Mouse (Mus musculus) layer of hippocampus, adult 2 months (tissue): ENCODE measurements around the gene Lpin2. TPM values are rescaled to one million over a fixed set of nuclear protein-coding genes. Genes with fewer than 3 reads are reported as not detected.
A peak's percentile ranks its signal among the peaks of the same experiment; 100 is the strongest.

Experiments
- DNase-seq, 2 experiments: peaks; one replicate each; pipeline ENCODE4 v3.0.0; 2022; ENCODE audit warnings: low spot score in 2 of 2
- H3K27ac ChIP-seq: fragments of 200-600 bp; 2 replicates; pipeline ENCODE4 v1.8.1; 2022
- H3K4me3 ChIP-seq: fragments of 200-600 bp; 2 replicates; pipeline ENCODE4 v1.8.1; 2022; ENCODE audit warnings: mild to moderate bottlenecking
- CTCF ChIP-seq: fragments of 200-600 bp; conservative IDR thresholded peaks from 2 replicates; pipeline ENCODE4 v1.8.1; 2022; ENCODE audit warnings: antibody characterized with exemption, mild to moderate bottlenecking, moderate library complexity
- total RNA-seq, 2 experiments: library from RNA; stranded (reverse); gene quantifications; 2 replicates each; pipeline ENCODE4 v1.2.3; 2021

Lpin2 gene
- total RNA-seq, 2 experiments from 2014 or later = 95.8 to 109 TPM

DNA sequence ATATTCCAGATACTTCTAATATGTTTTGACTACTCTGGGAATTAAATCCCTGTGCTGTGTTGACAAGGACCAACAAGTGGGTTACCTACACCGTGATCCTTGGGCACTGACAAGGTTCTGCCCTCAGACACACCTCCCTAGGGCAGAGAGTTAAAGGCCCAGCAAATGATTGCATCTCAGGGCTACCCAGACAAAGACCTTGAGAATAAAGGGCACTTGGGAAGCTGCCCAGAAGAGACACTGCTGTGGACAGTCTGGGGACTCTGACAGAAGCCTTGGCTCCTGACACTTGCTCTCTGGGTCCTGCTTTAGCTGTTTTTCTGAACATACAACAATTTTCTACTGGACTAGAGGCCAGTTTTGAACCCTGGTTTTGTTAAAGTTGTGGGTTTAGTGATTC, 27.1 kb upstream of the Lpin2 start:
- DNase-seq = no peak
- Histone ChIP-seq H3K27ac (no peak overlapping the region), H3K4me3 (no peak overlapping the region)
- TF ChIP-seq CTCF = no peak

DNA sequence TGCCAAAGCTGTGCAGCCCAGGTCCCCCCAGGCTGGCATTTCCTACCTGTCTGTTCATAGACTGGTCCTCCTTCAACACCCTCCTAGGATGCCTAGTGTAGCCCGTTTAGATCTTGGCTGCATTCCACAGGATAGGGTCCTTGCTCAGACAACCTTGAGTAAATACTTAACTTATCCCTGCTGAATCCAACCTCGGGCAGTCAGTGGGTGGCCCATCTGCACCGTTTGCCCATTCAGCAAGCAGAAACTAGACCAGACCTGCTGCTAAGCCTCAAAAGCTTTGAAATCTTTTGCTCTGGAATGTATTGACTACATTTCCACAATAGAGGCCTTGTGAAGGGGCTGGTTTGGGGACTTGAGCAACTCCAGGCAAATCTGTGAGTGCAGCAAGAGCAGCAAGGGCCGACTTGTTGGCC, 23.2 kb upstream of the Lpin2 start:
- Histone ChIP-seq H3K27ac (peak overlapping the region; percentile 37; the same call in 1 of the 2 replicates), H3K4me3 (no peak overlapping the region)
- no peak for TF ChIP-seq CTCF
- no peak for DNase-seq

DNA sequence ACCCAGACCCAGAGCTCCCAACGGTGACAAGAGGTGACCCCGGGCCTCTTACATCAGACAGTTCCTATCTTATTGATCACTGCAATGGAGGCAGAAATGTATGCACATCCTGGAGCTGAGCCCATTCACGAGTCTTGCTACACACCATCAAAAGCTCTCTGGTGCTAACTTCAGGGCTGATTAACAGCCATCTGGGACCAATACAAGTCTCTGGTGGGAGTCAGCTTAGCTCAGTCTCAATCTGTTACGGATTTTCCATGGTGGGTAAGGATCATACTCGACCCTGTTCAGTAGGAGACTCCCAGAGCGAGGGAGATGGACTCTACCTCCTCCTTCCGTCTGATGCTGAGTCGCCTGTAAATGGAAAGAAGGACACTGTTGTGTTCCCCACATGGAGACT, 22.6 kb upstream of the Lpin2 start:
- peak in 1 of 2 experiments; percentile 19 for DNase-seq
- peak overlapping the region; percentile 37; the same call in 1 of the 2 replicates for H3K27ac ChIP-seq
- TF ChIP-seq CTCF = no peak
- no peak overlapping the region for H3K4me3 ChIP-seq

DNA sequence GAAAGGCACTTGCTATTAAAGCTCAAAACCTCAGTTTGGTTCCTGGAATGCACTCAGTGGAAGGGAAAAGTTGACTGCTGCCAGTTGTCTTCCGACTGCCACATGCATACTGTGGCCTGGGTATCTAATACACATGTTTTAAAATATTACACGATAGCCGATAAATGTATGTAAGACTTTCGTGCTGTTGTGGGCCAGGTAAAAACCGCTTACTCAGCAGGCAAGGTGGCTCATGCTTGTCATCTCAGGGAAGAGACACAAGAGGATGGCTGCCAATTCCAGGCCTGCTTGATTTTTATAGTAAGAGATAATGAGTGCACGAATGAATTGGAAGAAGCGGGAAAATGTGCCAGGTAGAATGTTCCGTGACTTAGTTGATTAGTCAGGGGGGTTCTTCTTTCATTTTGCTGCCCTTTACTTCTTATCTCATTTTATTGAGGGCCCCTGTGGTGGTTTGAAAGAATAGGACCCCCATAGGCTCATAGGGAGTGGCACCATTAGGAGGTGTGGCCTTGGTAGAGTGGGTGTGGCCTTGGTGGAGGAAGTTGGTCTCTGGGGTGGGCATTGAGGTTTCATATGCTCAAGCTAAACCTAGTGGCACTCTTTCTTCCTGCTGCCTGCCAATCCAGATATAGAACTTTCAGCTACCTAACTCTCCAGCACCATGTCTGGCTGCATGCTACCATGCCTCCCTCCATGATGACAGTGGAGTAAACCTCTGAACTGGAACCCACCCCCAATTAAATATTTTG, 21.9 kb upstream of the Lpin2 start:
- Histone ChIP-seq H3K27ac (no peak overlapping the region), H3K4me3 (no peak overlapping the region)
- DNase-seq = no peak
- no peak for TF ChIP-seq CTCF

DNA sequence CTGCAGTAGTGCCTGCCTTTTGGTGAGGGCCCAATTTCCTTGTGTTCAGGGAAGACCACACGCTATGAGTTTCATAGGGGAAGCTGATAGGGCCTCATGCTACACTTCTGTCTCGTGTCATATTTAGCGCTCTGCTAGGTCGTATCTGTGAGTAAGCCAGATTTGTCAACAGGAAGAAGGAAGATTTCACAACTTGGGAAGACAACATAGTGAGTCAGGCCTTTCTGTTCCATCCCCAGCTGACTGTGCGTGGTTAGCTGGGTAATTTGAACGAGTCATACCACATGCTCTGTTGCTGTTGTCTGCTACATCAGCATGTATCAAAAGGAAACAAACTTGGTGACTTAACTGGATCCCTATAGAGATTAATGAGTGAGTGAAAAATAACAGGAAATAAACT, 17.4 kb upstream of the Lpin2 start:
- peak in 1 of 2 experiments; percentile 69 for DNase-seq
- TF ChIP-seq CTCF = no peak
- Histone ChIP-seq H3K4me3 (no peak overlapping the region), H3K27ac (peak overlapping the region; percentile 53; the same call in 1 of the 2 replicates)

DNA sequence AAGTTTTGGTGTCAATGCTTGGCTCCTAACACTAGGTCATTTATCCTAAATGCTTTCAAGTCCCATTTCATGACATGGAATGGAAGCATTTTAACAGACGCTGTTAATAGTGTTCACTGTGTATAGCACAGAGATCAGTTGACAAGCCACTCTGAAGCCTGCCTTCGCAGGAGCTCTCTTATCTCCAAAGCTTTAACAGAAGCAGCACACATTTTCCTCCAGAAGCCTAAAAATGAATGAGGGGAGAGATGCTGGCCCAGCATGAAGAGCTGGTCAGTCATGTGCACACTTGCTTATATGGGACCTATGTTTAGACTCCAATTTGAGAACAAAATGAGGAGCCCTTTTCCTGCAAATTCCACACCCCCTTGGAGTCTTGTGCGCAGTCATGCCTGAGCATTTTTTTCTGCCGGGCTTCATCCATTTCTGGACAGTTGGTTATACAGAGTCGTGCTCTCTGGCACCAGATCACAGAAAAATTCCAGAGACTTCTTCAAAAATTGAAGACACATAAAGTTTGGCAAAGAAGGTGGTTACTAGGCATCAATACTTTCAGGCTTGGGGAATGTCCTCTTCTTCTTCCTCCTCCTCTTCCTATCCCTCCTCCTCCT, 14.1 kb upstream of the Lpin2 start:
- Histone ChIP-seq H3K4me3 (no peak overlapping the region), H3K27ac (peak overlapping the region; percentile 28; the same call in 1 of the 2 replicates)
- TF ChIP-seq CTCF = no peak
- no peak for DNase-seq

DNA sequence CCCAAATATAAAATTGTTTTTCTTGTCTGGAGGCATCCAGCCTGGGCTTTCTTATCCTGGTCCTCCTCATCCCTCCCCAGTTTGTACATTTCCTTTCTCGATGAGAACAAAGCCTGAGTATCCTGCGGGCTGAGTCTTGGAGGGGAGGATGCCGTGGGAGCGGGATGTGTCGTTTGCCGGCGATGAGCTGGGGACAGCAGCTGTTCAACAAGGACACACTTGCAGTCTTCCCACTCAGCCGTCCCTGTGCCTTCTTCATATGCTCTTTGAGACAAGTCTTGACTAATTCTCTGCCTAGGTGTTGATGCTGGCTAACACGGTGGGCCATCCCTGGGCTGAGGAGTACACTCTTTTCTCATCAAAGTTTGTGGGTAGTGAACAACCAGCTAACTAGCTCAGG, 13.5 kb upstream of the Lpin2 start:
- Histone ChIP-seq H3K27ac (peak overlapping the region; percentile 18; the same call in 1 of the 2 replicates), H3K4me3 (no peak overlapping the region)
- TF ChIP-seq CTCF = no peak
- DNase-seq = peak in 1 of 2 experiments; percentile 25

DNA sequence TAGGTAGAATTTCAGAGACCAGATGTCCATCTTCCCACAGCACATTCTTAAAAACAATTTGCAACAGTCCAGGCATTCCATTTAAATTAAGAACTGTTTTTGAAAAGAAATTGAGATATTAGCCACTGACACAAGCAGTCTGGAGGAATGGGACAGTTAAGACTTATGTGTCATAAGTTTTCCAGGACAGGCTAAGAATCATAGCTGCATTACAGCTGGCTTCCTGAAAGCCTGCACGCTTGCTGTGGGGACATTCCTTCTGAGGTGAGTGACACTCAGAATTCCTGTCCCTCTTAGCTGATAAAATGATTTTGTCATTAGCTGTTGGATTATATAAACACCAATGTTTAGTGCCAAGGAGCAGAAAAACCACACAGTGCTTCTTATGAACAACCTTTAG, 12.7 kb upstream of the Lpin2 start:
- DNase-seq = no peak
- TF ChIP-seq CTCF = no peak
- H3K4me3 ChIP-seq = no peak overlapping the region
- peak overlapping the region; percentile 18; the same call in 1 of the 2 replicates for H3K27ac ChIP-seq

DNA sequence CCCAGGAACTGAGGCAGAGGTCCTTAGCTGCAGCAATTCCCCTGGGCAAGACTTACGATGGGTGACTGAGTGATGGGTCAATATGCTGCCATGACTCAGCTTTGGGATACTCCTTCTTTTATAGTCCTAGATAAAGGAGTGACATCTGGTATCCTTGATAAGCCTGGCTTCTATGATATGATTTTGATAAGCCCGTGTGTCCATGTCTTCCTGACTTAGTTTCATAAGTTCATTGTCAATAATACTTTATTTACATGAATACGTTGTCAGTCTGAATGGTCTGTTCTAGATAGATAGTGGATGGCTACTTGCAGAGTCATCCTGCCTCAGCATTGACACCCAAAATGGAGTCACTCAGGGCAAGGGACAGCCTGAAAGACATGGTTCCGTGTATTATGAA, 11.2 kb upstream of the Lpin2 start:
- Histone ChIP-seq H3K4me3 (no peak overlapping the region), H3K27ac (no peak overlapping the region)
- TF ChIP-seq CTCF = no peak
- no peak for DNase-seq

DNA sequence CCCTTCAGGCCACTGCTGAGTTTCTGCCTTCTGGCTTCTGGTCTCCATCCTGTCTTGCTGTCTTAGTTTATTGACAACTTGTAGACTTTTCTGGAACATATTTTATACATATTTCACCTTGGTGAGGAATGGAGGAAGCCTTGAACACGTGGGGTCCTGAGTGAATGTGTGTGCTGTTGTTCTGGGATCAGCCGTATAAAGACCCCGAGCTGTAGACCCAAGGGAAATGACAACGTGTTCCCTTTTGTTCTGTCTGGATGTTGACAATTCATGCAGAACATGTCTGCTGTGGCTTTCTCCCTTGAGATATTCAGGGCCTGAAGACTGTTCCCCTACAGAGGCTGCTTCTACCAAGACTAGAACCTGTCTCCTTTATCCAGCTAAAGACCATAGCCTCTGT, 5.0 kb upstream of the Lpin2 start:
- H3K27ac ChIP-seq = no peak overlapping the region; the same call in 1 of the 2 replicates
- no peak for TF ChIP-seq CTCF
- no peak for DNase-seq
- no peak overlapping the region for H3K4me3 ChIP-seq

DNA sequence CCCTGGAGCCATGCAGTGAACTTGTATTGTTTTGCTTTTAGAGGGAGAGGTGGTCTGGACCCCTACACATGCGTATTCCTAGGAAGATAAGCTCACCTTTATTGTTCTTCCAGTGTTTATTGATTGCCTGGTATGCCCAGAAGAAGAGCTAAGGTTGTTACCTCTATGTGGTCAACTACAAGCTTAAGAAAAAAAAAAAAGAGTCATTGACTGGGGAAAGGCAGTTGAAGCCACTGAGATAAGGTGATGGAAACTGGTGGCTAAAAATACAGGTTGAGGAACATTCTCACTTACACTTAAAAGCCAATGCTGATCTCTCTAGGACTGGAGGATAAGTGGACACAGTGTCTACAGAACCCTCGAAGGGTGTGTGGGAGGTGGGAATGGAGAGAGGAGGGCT, 4.4 kb upstream of the Lpin2 start:
- DNase-seq = no peak
- TF ChIP-seq CTCF = no peak
- H3K4me3 ChIP-seq = no peak overlapping the region

DNA sequence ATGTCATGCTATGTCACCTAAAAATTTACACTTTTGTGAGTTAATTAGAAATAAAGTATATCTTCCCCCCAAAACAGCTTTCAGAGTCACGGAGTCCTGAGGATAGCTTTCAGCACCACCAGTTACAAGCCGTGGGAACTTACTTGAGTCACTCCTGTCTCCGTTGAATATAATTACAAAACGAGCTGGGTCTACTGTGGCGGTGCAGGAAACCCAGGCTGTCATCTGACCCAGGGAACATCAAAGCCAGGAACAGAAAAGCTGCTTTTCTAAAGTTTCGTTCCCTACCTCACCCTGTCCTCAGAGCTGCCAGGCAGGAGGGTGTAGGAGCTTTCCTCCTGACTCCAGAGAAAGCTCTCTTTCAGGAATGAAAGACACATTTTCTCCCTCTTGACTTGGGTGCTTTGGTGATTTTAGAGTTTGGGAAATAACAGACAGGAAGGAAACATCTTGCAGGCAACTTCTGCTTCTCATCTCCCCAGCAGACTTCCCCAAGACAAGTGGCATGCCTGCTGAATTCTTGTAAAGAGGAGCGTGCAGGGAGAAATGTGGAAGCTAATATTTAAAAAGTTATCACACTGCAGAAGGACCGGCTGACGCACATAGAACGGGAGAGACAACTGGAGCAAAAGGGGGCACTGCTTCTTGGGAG, 3.7 kb upstream of the Lpin2 start:
- peak in 1 of 2 experiments; percentile 8 for DNase-seq
- peak overlapping the region; percentile 50 for H3K27ac ChIP-seq
- no peak for TF ChIP-seq CTCF
- H3K4me3 ChIP-seq = no peak overlapping the region

More for the DNA sequence above, 4.4 kb upstream of the Lpin2 start:
- H3K27ac ChIP-seq = peak overlapping the region; percentile 50
